Comparison of ENCODE assay signal across 8 mouse cellular contexts in the genomic region with DNA sequence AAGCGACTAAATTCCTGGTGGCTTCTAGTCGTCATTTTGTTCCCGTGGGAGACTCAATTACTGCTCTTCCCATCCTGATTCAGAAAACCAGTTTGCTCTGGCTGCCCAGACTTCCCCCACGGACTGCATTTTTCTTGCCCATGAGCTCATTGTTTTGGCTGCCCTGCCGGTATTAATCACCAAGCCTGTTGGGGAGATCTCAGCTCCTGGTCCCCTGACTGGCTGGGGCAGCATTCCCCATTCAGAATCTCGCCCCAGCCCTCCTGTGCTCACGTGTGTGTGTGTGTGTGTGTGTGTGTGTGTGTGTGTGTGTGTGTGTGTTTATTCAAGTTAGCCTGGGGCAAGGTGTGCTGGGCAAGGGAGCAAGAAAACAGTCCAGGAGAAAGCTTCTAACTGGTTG. TPM values are rescaled to one million over a fixed set of nuclear protein-coding genes. Genes with fewer than 3 reads are reported as not detected.
A peak's percentile ranks its signal among the peaks of the same experiment; 100 is the strongest.
DNase-seq lines count a peak whose midpoint lies in the region; ATAC-seq and TF ChIP-seq lines count a peak whose summit lies in the region.

No protein-coding gene starts in this region.

- TF ChIP-seq POLR2A in heart, adult 2 months (IDR thresholded peaks at IDR 0.05; ENCODE audit: insufficient read depth, low read depth, low read length): 0 out of 2 replicates have a peak, but pooled peaks have one; percentile 32
- TF ChIP-seq POLR2A in kidney, adult 2 months (IDR thresholded peaks at IDR 0.05; ENCODE audit: low read depth, low read length): no peak

- H3K27ac ChIP-seq in heart, adult 2 months: peak overlapping the region; percentile 99
- peak overlapping the region; percentile 99 for H3K27ac ChIP-seq in kidney, adult 2 months (ENCODE audit: insufficient read depth, low read depth, low read length)
- H3K27ac ChIP-seq in lung, embryonic 15.5 days: peak overlapping the region; percentile 94
- peak overlapping the region; percentile 94 for H3K27ac ChIP-seq in stomach, postnatal 0 days (replicated peaks)

- H3K27me3 ChIP-seq in heart, adult 2 months (ENCODE audit: control insufficient read depth, insufficient read depth, low read length): no peaks in the 10 kb centered on the region
- H3K27me3 ChIP-seq in kidney, adult 2 months (replicated peaks; ENCODE audit: control insufficient read depth, insufficient read depth, low read length): no peaks in the 10 kb centered on the region
- no peaks in the 10 kb centered on the region for H3K27me3 ChIP-seq in lung, embryonic 15.5 days
- H3K27me3 ChIP-seq in stomach, postnatal 0 days (ENCODE audit: control insufficient read depth, insufficient read depth, low read length): no peaks in the 10 kb centered on the region

- 2% methylated on average over 7 of the region's 7 CpGs for WGBS in heart, adult 2 months
- 2% methylated on average over 7 of the region's 7 CpGs for WGBS in kidney, adult 2 months
- WGBS in lung, embryonic 15.5 days: 14% methylated on average over 7 of the region's 7 CpGs
- 5% methylated on average over 7 of the region's 7 CpGs for WGBS in stomach, postnatal 0 days

- intact Hi-C loops in heart, adult 2 months (cut with DNase I): no loop called here

- peaks cover 7% of the 10 kb centered on the region; the same call in 1 of the 2 replicates for H3K79me2 ChIP-seq in heart, adult 2 months (replicated peaks; ENCODE audit: control insufficient read depth, insufficient read depth, low read length)

- H3K4me3 ChIP-seq in heart, adult 2 months: no peak overlapping the region
- no peak overlapping the region for H3K4me3 ChIP-seq in kidney, adult 2 months (ENCODE audit: insufficient read depth, low read depth, low read length)
- no peak overlapping the region for H3K4me3 ChIP-seq in lung, embryonic 15.5 days
- no peak overlapping the region for H3K4me3 ChIP-seq in stomach, postnatal 0 days (ENCODE audit: low read depth, low read length)

- peaks cover 54% of the 10 kb centered on the region for H3K4me1 ChIP-seq in heart, adult 2 months (ENCODE audit: control insufficient read depth, insufficient read depth, low read length)
- peaks cover 65% of the 10 kb centered on the region for H3K4me1 ChIP-seq in kidney, adult 2 months (ENCODE audit: control insufficient read depth, insufficient read depth, low read length)
- H3K4me1 ChIP-seq in lung, embryonic 15.5 days: peaks cover 72% of the 10 kb centered on the region
- H3K4me1 ChIP-seq in stomach, postnatal 0 days (replicated peaks; ENCODE audit: control insufficient read depth, insufficient read depth): peaks cover 24% of the 10 kb centered on the region

- peaks cover 53% of the 10 kb centered on the region for H3K36me3 ChIP-seq in heart, adult 2 months (ENCODE audit: control insufficient read depth, insufficient read depth, low read length)
- peaks cover 3% of the 10 kb centered on the region for H3K36me3 ChIP-seq in kidney, adult 2 months (ENCODE audit: control insufficient read depth, insufficient read depth, low read length)
- peaks cover 27% of the 10 kb centered on the region for H3K36me3 ChIP-seq in lung, embryonic 15.5 days
- no peaks in the 10 kb centered on the region; the same call in 1 of the 2 replicates for H3K36me3 ChIP-seq in stomach, postnatal 0 days (ENCODE audit: control insufficient read depth, insufficient read depth, low read length)

- peak overlapping the region; percentile 76 for H3K9ac ChIP-seq in heart, adult 2 months (ENCODE audit: low read depth, low read length)
- peak overlapping the region; percentile 16; the same call in 1 of the 2 replicates for H3K9ac ChIP-seq in lung, embryonic 15.5 days
- H3K9ac ChIP-seq in stomach, postnatal 0 days (ENCODE audit: low read length): no peak overlapping the region; the same call in 1 of the 2 replicates

- H3K9me3 ChIP-seq in lung, embryonic 15.5 days: no peaks in the 10 kb centered on the region
- H3K9me3 ChIP-seq in stomach, postnatal 0 days (ENCODE audit: control insufficient read depth, low read length): no peaks in the 10 kb centered on the region

- H3K4me2 ChIP-seq in lung, embryonic 15.5 days: peak overlapping the region; percentile 15
- peak overlapping the region; percentile 15; the same call in 1 of the 2 replicates for H3K4me2 ChIP-seq in stomach, postnatal 0 days (replicated peaks; ENCODE audit: low read depth)

- peak; percentile 53 for DNase-seq in ovary, postnatal 36 days (ENCODE audit: low spot score)
- no peak for DNase-seq in ovary, postnatal 10 days (ENCODE audit: low spot score)
- DNase-seq in adrenal gland, postnatal 25 days: peak; percentile 66
- DNase-seq in heart, adult 2 months: peak; percentile 69 to 80
- DNase-seq in kidney, adult 2 months: peak; percentile 87
- DNase-seq in stomach, postnatal 0 days (ENCODE audit: low spot score): peak; percentile 90

- TF ChIP-seq CTCF in heart, adult 2 months (IDR thresholded peaks at IDR 0.05): no peak
- no peak for TF ChIP-seq CTCF in kidney, adult 2 months (conservative IDR thresholded peaks at IDR 0.05; ENCODE audit: insufficient read depth, insufficient read length, low read depth, low read length)
- no peak for TF ChIP-seq CTCF in stomach, postnatal 0 days (IDR thresholded peaks at IDR 0.05; ENCODE audit: low read depth)

- peak; percentile 84; the same call in 1 of the 2 replicates for TF ChIP-seq EP300 in heart, adult 2 months (IDR thresholded peaks at IDR 0.05; ENCODE audit: insufficient read depth, low read depth, low read length)
- peak; percentile 89 for TF ChIP-seq EP300 in stomach, postnatal 0 days (optimal IDR thresholded peaks at IDR 0.05)

- peak; percentile 40; the same call in 1 of the 2 replicates for ATAC-seq in lung, embryonic 15.5 days (ENCODE audit: borderline replicate concordance, extremely low read depth, low FRiP score, low TSS enrichment)
- peak; percentile 87 for ATAC-seq in stomach, postnatal 0 days (ENCODE audit: low FRiP score, low TSS enrichment)
- no peak for ATAC-seq in megakaryocyte progenitor cell, adult 5-6 weeks (replicated peaks; ENCODE audit: poor library complexity)

RNA-seq across cellular contexts. Expression of gene Mcl1, which starts 9.4 kb away (rescaled TPM):
- total RNA-seq in adrenal gland, postnatal 25 days (2021): 165 and 167 TPM in 2 replicates
- total RNA-seq in heart, adult 2 months (2021): 100 to 1,000 TPM; 134 to 139 TPM
- polyA plus RNA-seq in heart, adult 2 months (2012; rRNA removed): 39.1 and 64.4 TPM in 2 replicates
- polyA plus RNA-seq in kidney, adult 2 months (2012; rRNA removed): 31.9 and 43.0 TPM in 2 replicates
- 64.5 and 65.2 TPM in 2 replicates for polyA plus RNA-seq in lung, embryonic 15.5 days (2015; fragmentation: Nextera tagmentation; extraction: Ambion mirVana)
- 57.9 and 59.2 TPM in 2 replicates for polyA plus RNA-seq in stomach, postnatal 0 days (2015; fragmentation: Nextera tagmentation; extraction: Ambion mirVana)
- total RNA-seq in megakaryocyte progenitor cell, adult 5-6 weeks (2015): 154 and 191 TPM in 2 replicates
- total RNA-seq in megakaryocyte progenitor cell, adult 5-6 weeks (2017): 131 and 135 TPM in 2 replicates

RNA-seq across cellular contexts. Expression of gene Adamtsl4, which starts 19.7 kb away (rescaled TPM):
- 5.6 and 6.1 TPM in 2 replicates for total RNA-seq in adrenal gland, postnatal 25 days (2021)
- 10 to 100 TPM; 39.2 to 51.4 TPM for total RNA-seq in heart, adult 2 months (2021)
- polyA plus RNA-seq in heart, adult 2 months (2012; rRNA removed): 36.2 and 46.2 TPM in 2 replicates
- 5.2 and 6.0 TPM in 2 replicates for polyA plus RNA-seq in kidney, adult 2 months (2012; rRNA removed)
- polyA plus RNA-seq in lung, embryonic 15.5 days (2015; fragmentation: Nextera tagmentation; extraction: Ambion mirVana): 3.1 and 5.7 TPM in 2 replicates
- 9.4 and 10.4 TPM in 2 replicates for polyA plus RNA-seq in stomach, postnatal 0 days (2015; fragmentation: Nextera tagmentation; extraction: Ambion mirVana)
- 0.17 and 1.4 TPM in 2 replicates for total RNA-seq in megakaryocyte progenitor cell, adult 5-6 weeks (2015)
- 0.33 TPM in 1 of 2 replicates, not detected in the other for total RNA-seq in megakaryocyte progenitor cell, adult 5-6 weeks (2017)

RNA-seq across cellular contexts. Expression of gene Ensa, which starts 43.2 kb away (rescaled TPM):
- 86.4 and 93.1 TPM in 2 replicates for total RNA-seq in adrenal gland, postnatal 25 days (2021)
- total RNA-seq in heart, adult 2 months (2021): 10 to 100 TPM; 71.5 to 77.7 TPM
- polyA plus RNA-seq in heart, adult 2 months (2012; rRNA removed): 17.4 and 28.3 TPM in 2 replicates
- polyA plus RNA-seq in kidney, adult 2 months (2012; rRNA removed): 9.9 and 13.2 TPM in 2 replicates
- polyA plus RNA-seq in lung, embryonic 15.5 days (2015; fragmentation: Nextera tagmentation; extraction: Ambion mirVana): 65.3 and 69.2 TPM in 2 replicates
- polyA plus RNA-seq in stomach, postnatal 0 days (2015; fragmentation: Nextera tagmentation; extraction: Ambion mirVana): 42.3 and 44.2 TPM in 2 replicates
- 32.6 and 37.1 TPM in 2 replicates for total RNA-seq in megakaryocyte progenitor cell, adult 5-6 weeks (2015)
- total RNA-seq in megakaryocyte progenitor cell, adult 5-6 weeks (2017): 49.7 and 66.8 TPM in 2 replicates
